In genomic region chr19:25461553-25462320, GRCm38 (mm10) we compare ENCODE assay signal across 17 mouse cellular contexts. TPM values are rescaled to one million over a fixed set of nuclear protein-coding genes. Genes with fewer than 3 reads are reported as not detected.
DNase-seq lines count a peak whose midpoint lies in the region; ATAC-seq and TF ChIP-seq lines count a peak whose summit lies in the region.
"Had no signal": no experiment of that assay in that cellular context is flagged by ENCODE, and none has a peak within 500 bp of the region (broad histone marks: within the 10 kb centered on the region; RNA-seq: fewer than 3 reads in every experiment).

No protein-coding gene starts in this region.

- POLR2A ChIA-PET in Patski (lab: Charles Lee) = interaction anchor here (0.6 to 0.7 kb wide), 2 partner anchors 16 to 943 kb away, joined by 3 to 4 read pairs; no protein-coding TSS in a partner anchor

- H3K27me3 ChIP-seq in heart, embryonic 12.5 days (replicated peaks) = no peaks in the 10 kb centered on the region
- H3K27me3 ChIP-seq in Patski (no peaks in the 10 kb centered on the region), myocyte (ENCODE audit: control insufficient read depth, insufficient read depth, insufficient read length) (no peaks in the 10 kb centered on the region)
- H3K27me3 ChIP-seq in forebrain, postnatal 0 days (ENCODE audit: insufficient read depth, low read length) = no peaks in the 10 kb centered on the region

- no peak overlapping the region for H3K27ac ChIP-seq in heart, embryonic 12.5 days (ENCODE audit: poor library complexity, severe bottlenecking)
- H3K27ac ChIP-seq in forebrain, postnatal 0 days (ENCODE audit: low read depth, low read length) = no peak overlapping the region
- no peak overlapping the region for H3K27ac ChIP-seq in layer of hippocampus, adult 2 months
- H3K27ac ChIP-seq: liver, embryonic 14.5 days had no signal

- H3K4me3 ChIP-seq in heart, embryonic 12.5 days = no peak overlapping the region
- peak overlapping the region; percentile 5; the same call in 1 of the 2 replicates for H3K4me3 ChIP-seq in forebrain, postnatal 0 days (ENCODE audit: low read depth, low read length)
- H3K4me3 ChIP-seq in myocyte = peak overlapping the region; percentile 16
- H3K4me3 ChIP-seq in layer of hippocampus, adult 2 months = no peak overlapping the region
- H3K4me3 ChIP-seq: erythroblast, embryonic 14.5 days had no signal

- H3K9me3 ChIP-seq in heart, embryonic 12.5 days (replicated peaks) = peaks cover 4% of the 10 kb centered on the region; the same call in 1 of the 2 replicates
- no peaks in the 10 kb centered on the region for H3K9me3 ChIP-seq in forebrain, postnatal 0 days (ENCODE audit: low read length)

- intact Hi-C loops in heart, postnatal 10 days (cut with DNase I) = no loop called here

- CTCF ChIA-PET in Patski (lab: Charles Lee) = interaction anchor here (1.0 to 5.5 kb wide), 4 partner anchors 8 to 168 kb away, joined by 3 to 34 read pairs (median 4); no protein-coding TSS in a partner anchor

- no peak for TF ChIP-seq CTCF in Patski (IDR thresholded peaks at IDR 0.05)
- no peak for TF ChIP-seq CTCF in forebrain, postnatal 0 days (IDR thresholded peaks at IDR 0.05; ENCODE audit: low read depth)
- TF ChIP-seq CTCF in layer of hippocampus, adult 2 months (conservative IDR thresholded peaks at IDR 0.05) = no peak

- H3K9ac ChIP-seq in heart, embryonic 12.5 days = no peak overlapping the region
- no peak overlapping the region for H3K9ac ChIP-seq in forebrain, postnatal 0 days
- H3K9ac ChIP-seq: liver, embryonic 14.5 days had no signal

- no peak overlapping the region for H3ac ChIP-seq in myocyte (ENCODE audit: control insufficient read depth, insufficient read length)

- no peak for ATAC-seq in heart, embryonic 12.5 days (ENCODE audit: insufficient number of reproducible peaks, low FRiP score)
- peak; percentile 99 for ATAC-seq in Patski
- ATAC-seq in forebrain, postnatal 0 days = peak; percentile 74
- ATAC-seq in frontal cortex, adult (ENCODE audit: low TSS enrichment) = no peak

- no peaks in the 10 kb centered on the region for H3K36me3 ChIP-seq in heart, embryonic 12.5 days
- no peaks in the 10 kb centered on the region for H3K36me3 ChIP-seq in forebrain, postnatal 0 days (ENCODE audit: insufficient read depth)
- no peaks in the 10 kb centered on the region for H3K36me3 ChIP-seq in myocyte (ENCODE audit: control insufficient read depth, insufficient read depth)

- WGBS in heart, embryonic 12.5 days = 85% methylated on average over 20 of the region's 20 CpGs
- 32% methylated on average over 20 of the region's 20 CpGs for WGBS in forebrain, postnatal 0 days

- in situ Hi-C loops in Patski (cut with MboI; ENCODE audit: low pct_unique_long_range_greater_than_20kb) = loop anchor here (10.0 kb wide), 1 partner anchor 163 kb away; no protein-coding TSS in a partner anchor

- H3K79me2 ChIP-seq in myocyte (ENCODE audit: control insufficient read depth, insufficient read depth) = no peaks in the 10 kb centered on the region

- TF ChIP-seq POLR2A in myocyte (IDR thresholded peaks at IDR 0.05; ENCODE audit: insufficient read length, low read depth) = no peak

- no peak overlapping the region for H3K4me2 ChIP-seq in heart, embryonic 12.5 days
- H3K4me2 ChIP-seq in forebrain, postnatal 0 days (ENCODE audit: low read depth) = peak overlapping the region; percentile 38
- peak overlapping the region; percentile 95 for H3K4me2 ChIP-seq in myocyte (ENCODE audit: low read depth)

- peak; percentile 61 for DNase-seq in heart, adult 11 months
- DNase-seq in Patski (ENCODE audit: low read depth, low spot score) = peak; percentile 89
- peak; percentile 52 for DNase-seq in forebrain, postnatal 0 days
- no peak for DNase-seq in layer of hippocampus, adult 2 months (ENCODE audit: low spot score in 2 of 2)
- no peak for DNase-seq in heart, postnatal 10 days
- DNase-seq: cerebellum, postnatal 36 days; gastrocnemius, postnatal 25 days; kidney, postnatal 14 days had no signal

- no peaks in the 10 kb centered on the region for H3K4me1 ChIP-seq in heart, embryonic 12.5 days (replicated peaks)
- H3K4me1 ChIP-seq in forebrain, postnatal 0 days (ENCODE audit: insufficient read depth) = no peaks in the 10 kb centered on the region

TF ChIP-seq in myocyte, 11 proteins besides CTCF, POLR2A, EP300 and RAD21:
- TF ChIP-seq SRF (IDR thresholded peaks at IDR 0.05; ENCODE audit: control insufficient read depth, insufficient read length, low read depth) = no peak

RNA-seq across cellular contexts. Expression of gene Dmrt1, which starts 43.7 kb away (rescaled TPM):
- polyA plus RNA-seq in heart, embryonic 12.5 days (2016; fragmentation: Nextera tagmentation; extraction: Ambion mirVana) = not detected in 2 replicates
- polyA plus RNA-seq in Patski (2021) (not detected), myocyte (2012; fragmentation: generic; extraction: Trizol) (0.13 TPM)
- not detected in 2 replicates for total RNA-seq in forebrain, postnatal 0 days (2014; rRNA removed)
- polyA plus RNA-seq in forebrain, postnatal 0 days (2015; fragmentation: Nextera tagmentation; extraction: Ambion mirVana) = not detected in 2 replicates
- not detected for total RNA-seq in layer of hippocampus, adult 2 months (2021)
- not detected for total RNA-seq in heart, postnatal 10 days (2021)
- total RNA-seq: gastrocnemius, postnatal 25 days; left cerebral cortex, postnatal 14 days; megakaryocyte progenitor cell, adult 5-6 weeks had no signal
- polyA plus RNA-seq: erythroblast, embryonic 14.5 days; heart, embryonic 16.5 days; liver, embryonic 14.5 days; spleen, adult 2 months had no signal

Comparison
In these comparisons a context has a peak if more than half of its experiments do, and no peak if none do; other contexts are left out.
1. DNase-seq: peak in heart, adult 11 months (single experiment), Patski (single experiment) and forebrain, postnatal 0 days (single experiment); none in layer of hippocampus, adult 2 months (0 of 2) and heart, postnatal 10 days (0 of 2).
2. ATAC-seq: peak in Patski (single experiment) and forebrain, postnatal 0 days (single experiment); none in heart, embryonic 12.5 days (single experiment) and frontal cortex, adult (single experiment).
3. H3K4me3 ChIP-seq: peak in forebrain, postnatal 0 days (single experiment) and myocyte (single experiment); none in heart, embryonic 12.5 days (single experiment) and layer of hippocampus, adult 2 months (single experiment).